Mouse (Mus musculus) cerebellum, adult 9-10 months (tissue): ENCODE results near the gene Chn2.

Experiments used
- DNase-seq: peaks from one replicate; pipeline ENCODE4 v3.0.0; 2022

Gene Chn2

GRCm38 (mm10) chr6:54079881-54080280, 40.5 kb downstream of the Chn2 start:
- DNase-seq = peak; percentile 98

- no peak for DNase-seq
Measured at GRCm38 (mm10) chr6:54080518-54081285, 41.3 kb downstream of the Chn2 start.

- no peak for DNase-seq
Measured at GRCm38 (mm10) chr6:54082576-54082975, 43.2 kb downstream of the Chn2 start.

- no peak for DNase-seq
Measured at GRCm38 (mm10) chr6:54084046-54084445, 44.7 kb downstream of the Chn2 start.

GRCm38 (mm10) chr6:54085009-54085408, 45.7 kb downstream of the Chn2 start:
- DNase-seq = no peak

DNA sequence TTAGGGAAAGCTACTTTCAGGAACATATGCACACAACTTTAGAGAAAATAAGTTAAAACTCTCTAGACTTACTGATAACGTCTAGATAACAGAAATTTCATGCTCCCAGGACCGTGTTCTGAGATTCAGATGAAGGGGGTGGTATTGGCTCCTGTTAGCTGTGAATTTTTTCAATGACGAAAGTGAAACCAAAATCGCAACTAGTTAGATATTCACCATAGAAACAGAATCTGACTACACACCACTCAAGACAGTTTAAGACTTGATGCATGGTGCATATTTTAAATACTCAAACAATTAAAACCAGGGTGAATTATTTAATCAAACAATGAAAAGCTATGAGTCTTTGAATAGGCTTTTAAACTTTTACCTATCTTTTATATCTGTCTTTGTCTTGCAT, 48.8 kb downstream of the Chn2 start:
- DNase-seq = no peak

DNA sequence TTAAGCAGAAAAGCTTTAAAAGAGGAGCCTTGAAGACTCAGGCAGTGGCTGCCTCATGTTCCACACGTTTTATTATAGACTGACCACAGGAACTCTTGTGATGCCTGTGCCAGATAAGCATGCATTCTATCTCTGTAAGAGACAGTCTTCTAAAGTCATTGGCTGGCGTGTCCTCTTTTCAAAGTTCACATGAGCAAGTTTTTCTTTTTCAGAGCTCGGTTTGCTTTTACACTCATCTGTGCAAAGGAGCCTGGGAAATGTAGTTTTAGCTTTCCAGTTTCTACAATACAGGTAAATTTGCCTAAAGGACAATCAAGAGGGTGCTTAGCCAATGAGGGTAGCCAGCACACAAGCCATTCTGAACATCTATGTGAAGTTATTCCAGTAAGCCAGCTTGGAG, 51.5 kb downstream of the Chn2 start:
- no peak for DNase-seq

- DNase-seq = no peak
Measured at GRCm38 (mm10) chr6:54092920-54093319, 53.6 kb downstream of the Chn2 start.

GRCm38 (mm10) chr6:54096147-54096761, 56.9 kb downstream of the Chn2 start:
- no peak for DNase-seq

DNA sequence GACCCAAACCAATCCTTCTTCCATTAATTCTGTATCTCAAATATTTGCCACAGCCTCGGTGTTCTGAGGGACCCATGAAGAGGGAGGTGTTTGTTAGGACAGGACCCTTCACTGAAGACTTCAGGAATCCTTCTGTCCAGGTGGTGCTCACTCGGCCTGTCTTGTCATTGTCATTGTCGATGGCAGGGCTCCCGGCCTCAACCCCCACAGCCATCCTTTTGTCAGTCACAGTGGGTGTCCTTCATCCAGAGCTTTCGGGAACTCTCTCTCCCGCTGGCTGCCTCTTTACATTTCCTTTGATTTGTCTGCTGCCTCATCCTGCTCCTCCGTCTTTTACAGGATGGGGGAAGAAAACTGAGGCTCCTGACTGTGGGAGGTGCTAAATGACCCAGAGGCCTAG, 57.5 kb downstream of the Chn2 start:
- peak; percentile 77 for DNase-seq

DNA sequence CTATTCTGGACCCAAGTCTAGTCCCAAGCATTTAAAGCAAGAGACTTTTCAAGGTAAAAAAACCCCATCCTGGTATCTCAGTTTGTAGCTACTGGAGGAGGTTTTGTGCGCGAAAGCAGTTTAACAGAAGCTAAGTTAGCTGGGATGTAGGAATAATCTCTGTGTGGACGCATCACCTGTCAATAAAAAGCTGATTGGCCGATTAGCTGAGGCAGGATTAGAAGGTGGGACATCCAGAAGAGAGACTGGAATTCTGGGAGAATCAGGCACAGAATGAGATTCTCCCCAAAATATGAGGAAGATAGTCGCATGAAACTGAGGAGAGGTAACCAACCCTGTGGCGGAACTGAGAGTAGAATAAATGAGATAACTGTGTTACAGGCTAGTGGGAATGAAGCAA, 59.0 kb downstream of the Chn2 start:
- DNase-seq = no peak

- DNase-seq = peak; percentile 69
Measured at GRCm38 (mm10) chr6:54099659-54100058, 60.3 kb downstream of the Chn2 start.

GRCm38 (mm10) chr6:54102210-54102609, 62.9 kb downstream of the Chn2 start:
- no peak for DNase-seq

GRCm38 (mm10) chr6:54103276-54103975, 64.1 kb downstream of the Chn2 start:
- no peak for DNase-seq

GRCm38 (mm10) chr6:54111416-54111984, 72.1 kb downstream of the Chn2 start:
- peak; percentile 91 for DNase-seq

DNA sequence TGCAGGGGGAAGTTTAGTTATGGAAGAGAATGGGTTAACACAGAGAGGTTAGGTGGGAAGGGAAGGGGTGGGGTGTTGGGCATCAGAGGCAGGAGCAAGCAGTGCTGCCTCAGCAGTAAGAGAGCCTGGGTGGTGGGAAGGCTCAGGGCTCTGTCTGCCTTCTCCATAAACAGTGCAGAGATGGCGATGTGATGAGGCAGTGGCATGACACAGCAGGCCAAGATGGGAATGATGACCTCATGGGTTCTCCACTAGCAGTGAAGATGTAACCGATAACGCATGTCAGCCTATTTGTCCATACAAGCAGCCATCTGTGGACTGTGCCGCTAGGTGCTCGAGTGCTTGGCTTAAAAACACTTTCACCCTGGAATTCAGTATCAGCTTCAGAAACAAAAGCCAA, 74.0 kb downstream of the Chn2 start:
- DNase-seq = peak; percentile 69

- no peak for DNase-seq
Measured at GRCm38 (mm10) chr6:54114412-54114811, 75.1 kb downstream of the Chn2 start.

GRCm38 (mm10) chr6:54116299-54116698, 76.9 kb downstream of the Chn2 start:
- DNase-seq = peak; percentile 72

- DNase-seq = no peak
Measured at GRCm38 (mm10) chr6:54117001-54117591, 77.7 kb downstream of the Chn2 start.

DNA sequence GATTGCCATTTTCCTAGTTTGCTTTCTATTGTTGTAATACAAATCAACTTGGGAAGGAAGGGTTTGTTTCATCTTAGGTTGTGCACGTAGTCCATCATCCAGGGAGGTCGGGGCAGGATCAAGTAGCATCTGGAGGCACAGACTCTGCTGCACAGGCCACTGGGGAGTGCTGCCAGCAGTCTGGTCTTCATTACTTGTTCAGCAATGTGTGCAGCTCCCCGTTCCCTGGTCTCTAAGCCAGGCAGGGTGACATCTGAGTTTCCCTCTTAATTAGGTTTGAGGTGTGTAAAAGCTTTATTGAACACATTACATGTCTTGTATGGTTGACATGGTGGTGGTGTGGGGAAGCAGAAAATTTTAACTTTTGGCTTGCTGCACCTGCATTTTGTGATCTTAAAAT, 79.0 kb downstream of the Chn2 start:
- DNase-seq = peak; percentile 57

GRCm38 (mm10) chr6:54118897-54119296, 79.5 kb downstream of the Chn2 start:
- peak; percentile 57 for DNase-seq

GRCm38 (mm10) chr6:54119461-54119860, 80.1 kb downstream of the Chn2 start:
- no peak for DNase-seq
